Mouse (Mus musculus) heart, embryonic 15.5 days (tissue): Measurements from ENCODE around the gene Glud1. TPM values are rescaled to one million over a fixed set of nuclear protein-coding genes. Genes with fewer than 3 reads are reported as not detected.

Experiments
- ATAC-seq: fragments of 200-750 bp; cut with Nextera tagmentation; replicated peaks from 2 replicates; pipeline ENCODE4 v1.8.0; 2017; ENCODE audit warnings: low read depth, moderate TSS enrichment; ENCODE audit not compliant: insufficient number of reproducible peaks, insufficient read depth, low FRiP score
- H3K27ac ChIP-seq: fragments of 300-500 bp; sonication (generic); 2 replicates; pipeline ENCODE4 v1.5.1; 2015; ENCODE audit warnings: mild to moderate bottlenecking, inconsistent platforms
- H3K27me3 ChIP-seq: fragments of 300-500 bp; sonication (generic); 2 replicates; pipeline ENCODE4 v1.6.1; 2015; ENCODE audit warnings: inconsistent platforms
- H3K36me3 ChIP-seq: fragments of 300-500 bp; sonication (generic); 2 replicates; pipeline ENCODE4 v1.6.1; 2015; ENCODE audit warnings: mild to moderate bottlenecking, inconsistent platforms
- H3K4me1 ChIP-seq: fragments of 300-500 bp; sonication (generic); replicated peaks from 2 replicates; pipeline ENCODE4 v1.6.1; 2015; ENCODE audit warnings: inconsistent platforms
- H3K4me2 ChIP-seq: fragments of 300-500 bp; sonication (generic); 2 replicates; pipeline ENCODE4 v1.6.1; 2015; ENCODE audit warnings: inconsistent platforms, mild to moderate bottlenecking, moderate library complexity
- H3K4me3 ChIP-seq: fragments of 300-500 bp; sonication (generic); 2 replicates; pipeline ENCODE4 v1.5.1; 2015; ENCODE audit warnings: mild to moderate bottlenecking, inconsistent platforms
- H3K9ac ChIP-seq: fragments of 300-500 bp; sonication (generic); 2 replicates; pipeline ENCODE4 v1.6.1; 2015; ENCODE audit warnings: mild to moderate bottlenecking, inconsistent platforms
- H3K9me3 ChIP-seq: fragments of 300-500 bp; sonication (generic); replicated peaks from 2 replicates; pipeline ENCODE4 v1.6.1; 2016; ENCODE audit warnings: inconsistent platforms
- WGBS: fragments of 180-500 bp; shearing (Covaris S2); methylation state at CpG from one replicate; pipeline ENCODE4 v1.1.7; 2015; ENCODE audit warnings: mixed read lengths; 5-methylcytosine and 5-hydroxymethylcytosine counted together
- polyA plus RNA-seq: library from polyadenylated mRNA; unstranded; fragments of >200 nt; fragmentation: Nextera tagmentation; extraction: Ambion mirVana; gene quantifications from 2 replicates; pipeline ENCODE4 v1.2.1, GENCODE M21; 2015

The Glud1 gene
- polyA plus RNA-seq, 1 experiment from 2014 or later = 55.9 TPM

DNA sequence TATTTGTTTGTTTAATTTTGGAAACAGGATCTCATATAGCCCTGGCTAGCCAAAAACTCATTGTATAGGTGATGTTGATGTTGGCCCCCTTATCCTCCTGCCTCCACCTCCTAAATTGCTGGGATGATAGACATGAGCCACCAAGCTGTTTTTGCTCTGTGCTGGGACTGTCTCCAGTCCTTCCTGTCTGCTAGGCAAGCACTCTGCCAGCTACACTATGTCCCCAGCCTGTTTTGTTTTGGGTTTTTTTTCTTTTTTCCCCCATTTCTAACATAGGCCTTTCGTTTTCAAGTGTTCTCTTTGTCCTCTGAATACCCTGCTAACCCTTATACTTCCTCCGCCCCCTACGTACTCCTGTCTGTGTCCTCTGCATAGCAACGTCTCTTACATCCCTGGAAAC lies 82.8 kb downstream of the Glud1 start:
- Histone ChIP-seq H3K27ac (no peak overlapping the region), H3K36me3 (peaks cover 4% of the 10 kb centered on the region; the same call in 1 of the 2 replicates), H3K4me2 (no peak overlapping the region), H3K27me3 (no peaks in the 10 kb centered on the region), H3K4me3 (no peak overlapping the region), H3K9me3 (0 out of 2 replicates have a peak, but pooled peaks cover 5% of the 10 kb centered on the region), H3K9ac (no peak overlapping the region), H3K4me1 (no peaks in the 10 kb centered on the region; the same call in 1 of the 2 replicates)
- ATAC-seq = no peak
- 62% methylated on average over 4 of the region's 4 CpGs for WGBS

Other genes with a start within 250 kb of the Glud1 start
- gene Anxa8, start 224.7 kb upstream of the Glud1 start, polyA plus RNA-seq = 2.0 and 5.3 TPM in 2 replicates
- not detected in 2 replicates for gene A630023A22Rik, start 208.0 kb upstream of the Glud1 start, polyA plus RNA-seq
- gene Npy4r, start 158.2 kb upstream of the Glud1 start, polyA plus RNA-seq = 0.13 and 0.15 TPM in 2 replicates
- gene Gprin2, start 109.1 kb upstream of the Glud1 start, polyA plus RNA-seq = 0.10 and 0.11 TPM in 2 replicates
- gene Syt15, start 91.1 kb upstream of the Glud1 start, polyA plus RNA-seq = 0.35 and 0.77 TPM in 2 replicates
- 8.0 and 8.6 TPM in 2 replicates for gene Shld2, start 234 bp upstream of the Glud1 start, polyA plus RNA-seq
- not detected in 2 replicates for gene Fam25c, start 44.7 kb downstream of the Glud1 start, polyA plus RNA-seq
- gene Sncg, start 64.1 kb downstream of the Glud1 start, polyA plus RNA-seq = 1.7 and 9.5 TPM in 2 replicates
- gene Mmrn2, start 64.7 kb downstream of the Glud1 start, polyA plus RNA-seq = 26.0 and 29.7 TPM in 2 replicates
- 35.5 and 36.2 TPM in 2 replicates for gene Bmpr1a, start 192.6 kb downstream of the Glud1 start, polyA plus RNA-seq
- gene 9230112D13Rik, start 212.1 kb downstream of the Glud1 start, polyA plus RNA-seq = not detected in 2 replicates